Mouse (Mus musculus) heart, embryonic 11.5 days (tissue): ENCODE results near the gene Cct5. TPM values are rescaled to one million over a fixed set of nuclear protein-coding genes. Genes with fewer than 3 reads are reported as not detected.
A peak's percentile ranks its signal among the peaks of the same experiment; 100 is the strongest.
"Not testable (repeated sequence)": the region's sequence is repeated elsewhere in the genome, so short reads cannot be mapped to it uniquely, and the experiment has no call there.

ENCODE experiments used
- ATAC-seq: fragments of 200-750 bp; cut with Nextera tagmentation; replicated peaks from 2 replicates; pipeline ENCODE4 v1.8.0; 2017; ENCODE audit warnings: moderate library complexity; ENCODE audit not compliant: insufficient number of reproducible peaks, low FRiP score, low TSS enrichment
- H3K27ac ChIP-seq: fragments of 300-500 bp; sonication (generic); 2 replicates; pipeline ENCODE4 v1.5.1; 2014; ENCODE audit warnings: mild to moderate bottlenecking, low read depth, low read length
- H3K27me3 ChIP-seq: fragments of 300-500 bp; sonication (generic); 2 replicates; pipeline ENCODE4 v1.6.1; 2014; ENCODE audit warnings: mild to moderate bottlenecking, low read length, mixed read lengths; ENCODE audit not compliant: control insufficient read depth, insufficient read depth
- H3K36me3 ChIP-seq: fragments of 300-500 bp; sonication (generic); 2 replicates; pipeline ENCODE4 v1.6.1; 2014; ENCODE audit warnings: mild to moderate bottlenecking, low read length, moderate library complexity, mixed read lengths; ENCODE audit not compliant: control insufficient read depth, insufficient read depth
- H3K4me1 ChIP-seq: fragments of 300-500 bp; sonication (generic); 2 replicates; pipeline ENCODE4 v1.6.1; 2014; ENCODE audit warnings: low read length; ENCODE audit not compliant: control insufficient read depth, insufficient read depth
- H3K4me2 ChIP-seq: fragments of 300-500 bp; sonication (generic); 2 replicates; pipeline ENCODE4 v1.6.1; 2014; ENCODE audit warnings: mild to moderate bottlenecking, moderate library complexity
- H3K4me3 ChIP-seq: fragments of 300-500 bp; sonication (generic); 2 replicates; pipeline ENCODE4 v1.5.1; 2014; ENCODE audit warnings: low read depth, low read length
- H3K9ac ChIP-seq: fragments of 300-500 bp; sonication (generic); 2 replicates; pipeline ENCODE4 v1.6.1; 2014; ENCODE audit warnings: mild to moderate bottlenecking, low read depth, low read length, moderate library complexity
- H3K9me3 ChIP-seq: fragments of 300-500 bp; sonication (generic); replicated peaks from 2 replicates; pipeline ENCODE4 v1.6.1; 2016; ENCODE audit warnings: low read length; ENCODE audit not compliant: control insufficient read depth
- WGBS: fragments of 180-500 bp; shearing (Covaris S2); extraction: QIAGEN DNeasy Blood & Tissue Kit; methylation state at CpG from one replicate; pipeline ENCODE4 v1.1.7; 2014; ENCODE audit not compliant: insufficient replicate concordance; 5-methylcytosine and 5-hydroxymethylcytosine counted together
- polyA plus RNA-seq: library from polyadenylated mRNA; unstranded; fragments of >200 nt; fragmentation: Nextera tagmentation; extraction: Ambion mirVana; gene quantifications from 2 replicates; pipeline ENCODE4 v1.2.1, GENCODE M21; 2014

The Cct5 gene
- polyA plus RNA-seq, 1 experiment from 2014 or later: 455 TPM

DNA sequence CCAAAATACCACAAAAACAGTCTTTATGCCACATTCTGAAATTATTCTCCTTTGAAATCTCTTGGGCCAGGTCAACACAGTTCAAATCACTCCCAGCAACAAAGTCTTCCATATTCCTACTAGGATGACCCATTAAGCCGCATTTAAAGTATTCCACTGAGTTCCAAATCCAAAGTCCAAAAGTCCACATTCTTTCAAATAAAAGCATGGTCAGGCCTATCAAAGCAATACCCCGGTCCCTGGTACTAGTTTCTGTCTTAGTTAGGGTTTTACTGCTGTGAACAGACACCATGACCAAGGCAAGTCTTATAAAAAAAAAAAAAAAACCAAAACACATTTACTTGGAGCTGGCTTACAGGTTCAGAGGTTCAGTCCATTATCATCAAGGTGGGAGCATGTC is 20.5 kb downstream of the Cct5 start:
- not testable (repeated sequence) for ATAC-seq, H3K9me3 ChIP-seq, H3K9ac ChIP-seq, H3K4me1 ChIP-seq, H3K4me3 ChIP-seq, H3K4me2 ChIP-seq, H3K36me3 ChIP-seq, H3K27ac ChIP-seq, H3K27me3 ChIP-seq
- 84% methylated on average over 2 of the region's 2 CpGs for WGBS

DNA sequence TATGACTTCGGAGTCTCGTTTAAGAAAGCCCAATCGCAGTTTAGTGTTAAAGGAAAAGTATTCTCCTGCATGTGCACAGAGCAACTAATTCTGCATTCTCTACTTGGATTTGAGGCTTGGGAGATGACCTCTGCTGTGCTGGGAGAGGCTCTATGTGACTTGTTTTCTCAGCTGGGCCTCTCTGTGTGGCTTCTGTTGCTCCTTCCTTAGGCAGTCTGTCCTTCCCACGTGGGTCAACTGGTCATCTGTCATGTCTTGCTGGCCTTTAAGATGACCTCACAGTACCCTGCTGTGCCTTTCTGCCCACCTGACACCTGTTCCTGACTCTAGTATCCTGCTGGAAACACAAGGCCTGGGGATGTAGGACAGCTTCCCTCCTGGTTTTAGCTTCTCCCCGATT is 25.5 kb downstream of the Cct5 start:
- no peak for ATAC-seq
- H3K9me3 ChIP-seq: no peaks in the 10 kb centered on the region
- H3K27me3 ChIP-seq: no peaks in the 10 kb centered on the region
- no peak overlapping the region for H3K4me3 ChIP-seq
- H3K9ac ChIP-seq: no peak overlapping the region
- H3K4me2 ChIP-seq: no peak overlapping the region
- 67% methylated on average over 5 of the region's 5 CpGs for WGBS
- no peaks in the 10 kb centered on the region for H3K36me3 ChIP-seq
- H3K27ac ChIP-seq: no peak overlapping the region
- H3K4me1 ChIP-seq: no peaks in the 10 kb centered on the region

DNA sequence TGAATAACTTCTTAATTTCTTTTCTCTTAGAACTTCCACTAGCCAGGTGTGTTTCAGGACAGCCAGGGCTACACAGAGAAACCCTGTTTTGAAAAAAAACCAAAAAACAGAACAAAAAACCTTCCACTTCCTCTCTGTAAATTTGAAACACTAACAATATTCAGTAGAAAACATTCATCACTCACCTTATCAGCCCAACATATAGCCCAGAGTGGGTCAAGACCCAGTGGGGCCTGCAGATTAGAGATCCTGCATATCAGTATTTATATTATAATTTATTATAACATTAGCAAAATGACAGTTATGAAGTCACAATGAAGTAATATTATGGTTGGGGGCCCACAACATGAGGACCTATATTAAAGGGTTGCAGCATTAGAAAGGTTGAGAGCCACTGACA is 27.9 kb downstream of the Cct5 start:
- ATAC-seq: no peak
- Histone ChIP-seq H3K36me3 (no peaks in the 10 kb centered on the region), H3K4me2 (no peak overlapping the region), H3K9me3 (no peaks in the 10 kb centered on the region), H3K9ac (no peak overlapping the region), H3K27ac (no peak overlapping the region), H3K27me3 (no peaks in the 10 kb centered on the region), H3K4me1 (peaks cover 8% of the 10 kb centered on the region; the same call in 1 of the 2 replicates), H3K4me3 (no peak overlapping the region)

DNA sequence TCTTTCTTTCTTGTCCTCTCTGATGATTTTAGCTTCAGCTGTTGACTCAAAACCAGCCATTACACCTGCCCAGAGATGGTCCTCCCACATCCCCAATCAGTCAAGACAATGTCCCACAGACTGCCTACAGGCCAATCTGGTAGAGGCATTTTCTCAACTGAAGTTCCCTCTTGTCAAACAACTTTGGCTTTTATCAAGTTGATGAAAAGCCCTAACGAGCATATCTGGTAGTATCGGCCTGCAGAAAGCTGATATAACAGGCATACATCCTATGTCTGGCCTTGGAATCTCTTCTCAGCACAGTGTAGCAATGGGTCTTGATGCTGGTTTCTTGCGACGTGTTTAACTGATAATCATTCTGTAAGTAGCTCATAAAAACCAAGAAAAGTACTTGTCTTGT is 28.3 kb downstream of the Cct5 start:
- 56% methylated on average over 4 of the region's 4 CpGs for WGBS
- Histone ChIP-seq H3K27me3 (no peaks in the 10 kb centered on the region), H3K4me1 (peaks cover 12% of the 10 kb centered on the region; the same call in 1 of the 2 replicates), H3K4me3 (no peak overlapping the region), H3K36me3 (no peaks in the 10 kb centered on the region), H3K27ac (no peak overlapping the region), H3K9ac (no peak overlapping the region), H3K9me3 (no peaks in the 10 kb centered on the region), H3K4me2 (no peak overlapping the region)
- no peak for ATAC-seq

DNA sequence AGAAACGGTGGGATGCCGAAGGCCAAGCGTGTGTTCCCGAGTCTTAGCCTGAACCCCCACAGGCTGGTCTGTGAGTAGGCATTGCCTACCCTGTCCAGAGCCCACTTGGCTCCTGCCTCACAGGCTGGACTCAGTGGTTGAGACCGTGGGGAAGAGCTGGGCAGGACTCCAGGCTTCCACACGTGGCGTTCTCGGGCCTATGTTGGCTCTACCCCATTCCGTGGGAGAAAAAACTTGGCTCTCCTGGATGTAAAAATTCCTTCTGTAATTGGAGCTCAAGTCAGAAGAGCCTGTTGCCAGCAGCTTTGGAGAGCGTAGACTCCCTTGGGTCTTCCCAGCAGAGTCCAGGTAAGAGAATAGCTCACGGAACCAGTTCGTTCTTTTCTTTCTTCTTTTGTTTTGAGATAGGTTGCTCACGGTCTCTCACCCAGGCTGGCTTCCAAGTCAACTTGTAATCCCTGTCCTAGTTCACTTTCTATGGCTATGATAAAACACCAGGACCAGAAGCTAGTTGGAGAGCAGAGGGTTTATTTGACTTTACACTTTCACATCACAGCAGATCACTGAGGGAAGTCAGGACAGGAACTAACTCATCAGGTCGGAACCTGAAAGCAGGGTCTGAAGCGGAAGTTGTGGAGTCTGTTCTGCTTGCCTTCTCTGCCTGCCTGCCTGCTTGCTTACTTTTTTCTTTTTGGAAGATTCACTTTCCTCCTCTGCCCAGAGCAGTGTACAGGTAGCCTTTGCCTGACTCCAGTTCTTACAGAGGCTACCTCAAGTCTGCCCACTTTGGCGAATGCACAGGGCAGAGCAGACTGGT is 29.5 kb downstream of the Cct5 start:
- Histone ChIP-seq H3K4me1 (peaks cover 12% of the 10 kb centered on the region), H3K27me3 (no peaks in the 10 kb centered on the region), H3K36me3 (no peaks in the 10 kb centered on the region), H3K4me3 (no peak overlapping the region), H3K27ac (no peak overlapping the region), H3K4me2 (no peak overlapping the region), H3K9me3 (no peaks in the 10 kb centered on the region), H3K9ac (no peak overlapping the region)
- ATAC-seq: no peak
- WGBS: 82% methylated on average over 16 of the region's 16 CpGs

DNA sequence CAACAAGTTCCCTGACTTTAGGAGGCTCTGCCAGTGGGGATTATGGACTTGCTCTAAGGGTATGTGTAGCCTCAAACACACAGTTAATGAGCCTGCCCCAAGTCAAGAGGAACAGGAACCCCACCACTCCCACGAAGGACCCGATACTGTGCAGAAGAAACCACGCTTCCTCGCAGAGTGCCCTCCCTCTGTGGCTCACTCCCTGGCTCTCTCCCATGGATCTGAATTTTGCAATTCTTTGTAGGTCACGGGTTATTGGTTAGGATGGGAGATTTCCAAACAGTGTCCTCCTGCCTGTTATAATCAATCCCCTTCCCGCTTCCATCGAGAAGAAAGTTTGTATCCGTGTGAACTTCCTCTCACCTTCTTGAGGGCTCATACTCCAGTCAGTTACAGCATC is 30.6 kb downstream of the Cct5 start:
- Histone ChIP-seq H3K27ac (no peak overlapping the region), H3K4me1 (peaks cover 12% of the 10 kb centered on the region), H3K9ac (no peak overlapping the region), H3K4me3 (no peak overlapping the region), H3K27me3 (no peaks in the 10 kb centered on the region), H3K4me2 (no peak overlapping the region), H3K36me3 (no peaks in the 10 kb centered on the region), H3K9me3 (no peaks in the 10 kb centered on the region)
- WGBS: 85% methylated on average over 8 of the region's 8 CpGs
- no peak for ATAC-seq

DNA sequence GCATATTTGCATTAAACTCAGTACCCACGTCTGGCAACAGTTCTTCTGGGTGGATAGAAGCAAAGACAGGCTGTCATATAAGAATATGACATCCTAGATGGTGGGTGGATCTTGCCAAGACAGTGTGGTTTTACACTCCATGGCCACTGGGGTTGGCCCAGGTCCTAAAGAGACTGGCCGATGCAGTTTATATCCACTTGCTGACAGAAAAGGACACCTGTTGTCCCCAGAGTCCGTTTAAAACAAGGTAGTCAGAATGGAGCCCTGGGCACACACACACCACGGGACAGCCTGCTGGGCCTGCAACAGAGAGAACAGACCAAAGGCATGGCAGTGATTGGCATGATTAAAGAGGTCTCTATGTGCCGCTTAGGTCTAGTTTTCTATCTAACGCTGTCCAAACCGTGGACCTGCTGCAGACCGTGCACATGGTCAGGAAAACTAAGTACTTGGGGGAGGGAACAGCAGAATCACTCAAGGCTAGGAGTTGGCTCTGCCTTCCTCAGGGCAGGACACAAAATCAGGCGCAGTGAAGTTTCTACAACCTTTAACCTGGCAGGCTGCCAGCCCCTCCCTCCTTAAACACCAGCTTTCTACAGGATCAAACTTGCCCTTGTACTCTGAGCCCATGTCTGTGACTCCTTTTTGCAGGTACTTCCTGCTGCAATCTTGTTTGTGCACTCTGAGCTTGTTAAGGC is 32.1 kb downstream of the Cct5 start:
- 65% methylated on average over 9 of the region's 9 CpGs for WGBS
- no peak overlapping the region; the same call in 1 of the 2 replicates for H3K4me2 ChIP-seq

DNA sequence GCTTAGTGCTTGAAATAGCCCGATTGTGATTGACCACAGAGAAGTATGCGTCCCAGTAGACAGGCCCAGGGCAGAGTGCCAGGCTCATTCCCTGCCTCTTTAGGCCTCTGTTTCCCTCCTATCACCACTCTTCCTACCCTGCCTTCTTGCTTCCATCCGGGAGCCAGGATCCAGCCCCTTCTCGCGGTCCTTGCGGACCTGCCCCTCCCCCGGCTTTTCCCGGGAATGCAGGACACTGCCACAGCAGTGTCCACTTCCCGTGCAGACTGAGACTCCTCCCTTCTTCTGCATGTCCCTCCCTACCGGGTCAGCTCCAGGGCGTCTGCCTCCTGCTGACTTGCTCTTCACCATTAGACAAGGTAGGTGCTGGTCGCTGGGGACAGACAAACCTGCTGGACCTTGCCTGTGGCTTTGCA is 33.0 kb downstream of the Cct5 start:
- Histone ChIP-seq H3K36me3 (no peaks in the 10 kb centered on the region), H3K9me3 (no peaks in the 10 kb centered on the region), H3K27me3 (no peaks in the 10 kb centered on the region), H3K4me2 (peak overlapping the region; percentile 56), H3K4me1 (peaks cover 15% of the 10 kb centered on the region), H3K27ac (peak overlapping the region; percentile 54; the same call in 1 of the 2 replicates), H3K9ac (no peak overlapping the region), H3K4me3 (peak overlapping the region; percentile 16; the same call in 1 of the 2 replicates)
- ATAC-seq: peak; percentile 78
- 9% methylated on average over 12 of the region's 12 CpGs for WGBS

More for the DNA sequence above, 32.1 kb downstream of the Cct5 start:
- H3K9me3 ChIP-seq: no peaks in the 10 kb centered on the region
- no peaks in the 10 kb centered on the region for H3K36me3 ChIP-seq
- no peak overlapping the region for H3K9ac ChIP-seq
- H3K4me3 ChIP-seq: no peak overlapping the region
- peaks cover 12% of the 10 kb centered on the region for H3K4me1 ChIP-seq
- ATAC-seq: no peak
- H3K27ac ChIP-seq: no peak overlapping the region
- H3K27me3 ChIP-seq: no peaks in the 10 kb centered on the region
